Mouse (Mus musculus): ENCODE measurements at regions not wholly inside any gene's neighbourhood (a gene's known extent, or its start where the extent isn't known, plus 50 kb on each side); places are given as distances from the start of the nearest gene placed in this dataset.
A peak's percentile ranks its signal among the peaks of the same experiment; 100 is the strongest.

GRCm38 (mm10) chr9:35346378-35346777, 74.5 kb upstream of the Cdon start:
- no peak for ATAC-seq (ENCODE audit: insufficient number of reproducible peaks, low FRiP score, low TSS enrichment, low read depth)
- WGBS, result 41% methylated on average over 5 of the region's 5 CpGs
- Histone ChIP-seq H3K4me2 (ENCODE audit: low read depth, severe bottlenecking) (no peak overlapping the region), H3K4me1 (ENCODE audit: control insufficient read depth, insufficient read depth, low read length) (peaks cover 22% of the 10 kb centered on the region), H3K27me3 (ENCODE audit: control insufficient read depth, insufficient read depth, low read length) (no peaks in the 10 kb centered on the region), H3K9ac (ENCODE audit: low read length) (no peak overlapping the region), H3K9me3 (ENCODE audit: control insufficient read depth, low read length) (no peaks in the 10 kb centered on the region), H3K27ac (replicated peaks; ENCODE audit: low read depth, low read length) (no peak overlapping the region), H3K4me3 (ENCODE audit: low read depth, low read length) (no peak overlapping the region), H3K36me3 (ENCODE audit: control insufficient read depth, insufficient read depth, low read length) (no peaks in the 10 kb centered on the region)
- no peak for DNase-seq (ENCODE audit: low spot score)

GRCm38 (mm10) chr9:35350046-35350552, 70.8 kb upstream of the Cdon start:
- no peak overlapping the region for H3K9ac ChIP-seq (ENCODE audit: low read length)
- no peaks in the 10 kb centered on the region for H3K9me3 ChIP-seq (ENCODE audit: control insufficient read depth, low read length)
- H3K36me3 ChIP-seq (ENCODE audit: control insufficient read depth, insufficient read depth, low read length), result no peaks in the 10 kb centered on the region
- DNase-seq (ENCODE audit: low spot score), result no peak
- no peak overlapping the region for H3K4me3 ChIP-seq (ENCODE audit: low read depth, low read length)
- no peak overlapping the region for H3K27ac ChIP-seq (replicated peaks; ENCODE audit: low read depth, low read length)
- H3K4me2 ChIP-seq (ENCODE audit: low read depth, severe bottlenecking), result no peak overlapping the region
- peaks cover 9% of the 10 kb centered on the region; the same call in 1 of the 2 replicates for H3K4me1 ChIP-seq (ENCODE audit: control insufficient read depth, insufficient read depth, low read length)
- no peaks in the 10 kb centered on the region for H3K27me3 ChIP-seq (ENCODE audit: control insufficient read depth, insufficient read depth, low read length)
- no peak for ATAC-seq (ENCODE audit: insufficient number of reproducible peaks, low FRiP score, low TSS enrichment, low read depth)
- WGBS, result 83% methylated on average over 2 of the region's 2 CpGs

DNA sequence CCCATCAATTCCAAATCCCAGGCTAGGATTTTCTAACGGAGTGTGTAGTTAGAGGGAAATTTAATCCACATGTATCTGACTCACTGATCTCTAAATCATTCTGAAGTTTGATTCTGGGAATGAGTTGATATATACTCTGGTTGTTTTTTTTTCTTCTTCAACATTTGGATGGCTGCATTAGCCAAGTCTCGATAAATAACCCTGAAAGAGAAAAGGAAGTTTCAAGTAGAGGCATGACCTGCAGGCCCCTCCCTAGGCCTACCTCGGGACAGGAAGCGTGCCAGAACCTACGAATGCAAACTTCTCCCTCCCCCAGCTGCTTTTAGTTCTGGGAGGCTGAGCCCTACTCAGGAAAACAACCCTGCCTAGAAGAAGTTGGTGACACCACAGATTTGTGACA, 69.4 kb upstream of the Cdon start:
- H3K4me1 ChIP-seq (ENCODE audit: control insufficient read depth, insufficient read depth, low read length), result peaks cover 7% of the 10 kb centered on the region; the same call in 1 of the 2 replicates
- H3K4me2 ChIP-seq (ENCODE audit: low read depth, severe bottlenecking), result no peak overlapping the region
- no peak overlapping the region for H3K9ac ChIP-seq (ENCODE audit: low read length)
- no peak for ATAC-seq (ENCODE audit: insufficient number of reproducible peaks, low FRiP score, low TSS enrichment, low read depth)
- H3K27me3 ChIP-seq (ENCODE audit: control insufficient read depth, insufficient read depth, low read length), result no peaks in the 10 kb centered on the region
- H3K36me3 ChIP-seq (ENCODE audit: control insufficient read depth, insufficient read depth, low read length), result no peaks in the 10 kb centered on the region
- H3K4me3 ChIP-seq (ENCODE audit: low read depth, low read length), result no peak overlapping the region
- no peaks in the 10 kb centered on the region for H3K9me3 ChIP-seq (ENCODE audit: control insufficient read depth, low read length)
- no peak overlapping the region for H3K27ac ChIP-seq (replicated peaks; ENCODE audit: low read depth, low read length)
- 50% methylated on average over 5 of the region's 5 CpGs for WGBS
- no peak for DNase-seq (ENCODE audit: low spot score)

GRCm38 (mm10) chr9:35354652-35355130, 66.2 kb upstream of the Cdon start:
- WGBS, result 48% methylated on average over 7 of the region's 7 CpGs
- H3K27me3 ChIP-seq (ENCODE audit: control insufficient read depth, insufficient read depth, low read length), result no peaks in the 10 kb centered on the region
- no peak overlapping the region for H3K4me2 ChIP-seq (ENCODE audit: low read depth, severe bottlenecking)

GRCm38 (mm10) chr9:35359699-35360098, 61.2 kb upstream of the Cdon start:
- Histone ChIP-seq H3K9me3 (ENCODE audit: control insufficient read depth, low read length) (no peaks in the 10 kb centered on the region), H3K4me1 (ENCODE audit: control insufficient read depth, insufficient read depth, low read length) (peaks cover 58% of the 10 kb centered on the region), H3K4me2 (ENCODE audit: low read depth, severe bottlenecking) (no peak overlapping the region), H3K27ac (replicated peaks; ENCODE audit: low read depth, low read length) (0 out of 2 replicates have a peak overlapping the region, but pooled peaks have one; percentile 74), H3K27me3 (ENCODE audit: control insufficient read depth, insufficient read depth, low read length) (no peaks in the 10 kb centered on the region), H3K9ac (ENCODE audit: low read length) (no peak overlapping the region), H3K36me3 (ENCODE audit: control insufficient read depth, insufficient read depth, low read length) (no peaks in the 10 kb centered on the region), H3K4me3 (ENCODE audit: low read depth, low read length) (no peak overlapping the region)
- DNase-seq (ENCODE audit: low spot score) (no peak), ATAC-seq (ENCODE audit: insufficient number of reproducible peaks, low FRiP score, low TSS enrichment, low read depth) (no peak)
- WGBS, result 32% methylated on average over 6 of the region's 6 CpGs

More at GRCm38 (mm10) chr9:35354652-35355130, 66.2 kb upstream of the Cdon start:
- ATAC-seq (ENCODE audit: insufficient number of reproducible peaks, low FRiP score, low TSS enrichment, low read depth) (peak; percentile 86), DNase-seq (ENCODE audit: low spot score) (peak; percentile 76)
- Histone ChIP-seq H3K9me3 (ENCODE audit: control insufficient read depth, low read length) (no peaks in the 10 kb centered on the region), H3K27ac (replicated peaks; ENCODE audit: low read depth, low read length) (peak overlapping the region; percentile 22), H3K4me3 (ENCODE audit: low read depth, low read length) (no peak overlapping the region), H3K4me1 (ENCODE audit: control insufficient read depth, insufficient read depth, low read length) (peaks cover 10% of the 10 kb centered on the region), H3K9ac (ENCODE audit: low read length) (no peak overlapping the region), H3K36me3 (ENCODE audit: control insufficient read depth, insufficient read depth, low read length) (no peaks in the 10 kb centered on the region)

DNA sequence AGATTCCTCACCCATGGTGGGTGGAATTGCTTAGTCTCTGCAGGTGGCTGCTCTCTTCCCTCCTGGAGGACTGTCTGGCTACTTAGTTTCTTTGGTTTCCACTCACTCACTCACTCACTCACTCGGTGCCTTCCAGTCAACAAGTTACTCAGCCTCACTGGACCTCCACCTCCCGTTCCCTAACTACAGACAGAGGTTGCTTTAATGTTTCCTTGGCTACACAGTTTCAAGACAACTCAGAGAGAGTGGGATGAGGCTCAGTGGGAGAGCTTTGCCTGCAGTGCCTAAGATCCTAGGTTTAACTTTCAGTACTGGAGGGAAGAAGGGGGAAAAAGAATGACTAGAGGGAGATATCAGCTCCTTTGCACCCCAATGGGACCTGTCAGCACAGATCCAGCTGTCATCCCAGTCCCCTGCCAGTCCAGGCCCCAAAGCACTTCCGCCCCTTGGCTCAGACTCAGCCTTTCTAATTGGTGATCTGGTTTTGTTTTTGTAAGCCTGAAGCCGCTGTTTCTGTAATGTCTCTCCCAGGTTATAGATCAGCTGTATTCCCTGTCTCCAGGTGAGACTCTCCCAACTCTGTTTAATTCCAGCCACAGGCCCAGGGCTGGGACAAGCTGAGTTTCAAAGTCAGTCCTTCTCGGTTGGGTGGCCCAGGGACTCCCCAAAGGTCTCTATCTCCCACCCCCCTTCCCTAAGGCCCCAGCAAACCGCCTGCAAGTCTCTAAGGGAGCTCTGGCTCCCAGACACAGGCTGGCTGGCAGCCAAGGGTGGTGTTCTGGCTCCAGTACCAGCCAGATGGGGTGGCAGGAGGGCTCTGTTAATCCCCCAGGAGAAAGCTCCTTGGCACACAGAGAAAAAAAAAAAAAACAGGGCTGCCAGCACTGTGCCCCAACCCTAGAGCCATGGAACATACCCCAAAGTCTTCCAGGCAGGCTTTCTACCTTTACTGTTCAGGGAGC, 60.5 kb upstream of the Cdon start:
- WGBS, result 17% methylated on average over 6 of the region's 6 CpGs
- Histone ChIP-seq H3K9ac (ENCODE audit: low read length) (no peak overlapping the region), H3K4me2 (ENCODE audit: low read depth, severe bottlenecking) (no peak overlapping the region), H3K9me3 (ENCODE audit: control insufficient read depth, low read length) (no peaks in the 10 kb centered on the region), H3K27me3 (ENCODE audit: control insufficient read depth, insufficient read depth, low read length) (no peaks in the 10 kb centered on the region), H3K4me3 (ENCODE audit: low read depth, low read length) (no peak overlapping the region), H3K36me3 (ENCODE audit: control insufficient read depth, insufficient read depth, low read length) (no peaks in the 10 kb centered on the region), H3K27ac (replicated peaks; ENCODE audit: low read depth, low read length) (peak overlapping the region; percentile 74), H3K4me1 (ENCODE audit: control insufficient read depth, insufficient read depth, low read length) (peaks cover 54% of the 10 kb centered on the region)
- ATAC-seq (ENCODE audit: insufficient number of reproducible peaks, low FRiP score, low TSS enrichment, low read depth), result peak; percentile 12; the same call in 1 of the 2 replicates
- no peak for DNase-seq (ENCODE audit: low spot score)

DNA sequence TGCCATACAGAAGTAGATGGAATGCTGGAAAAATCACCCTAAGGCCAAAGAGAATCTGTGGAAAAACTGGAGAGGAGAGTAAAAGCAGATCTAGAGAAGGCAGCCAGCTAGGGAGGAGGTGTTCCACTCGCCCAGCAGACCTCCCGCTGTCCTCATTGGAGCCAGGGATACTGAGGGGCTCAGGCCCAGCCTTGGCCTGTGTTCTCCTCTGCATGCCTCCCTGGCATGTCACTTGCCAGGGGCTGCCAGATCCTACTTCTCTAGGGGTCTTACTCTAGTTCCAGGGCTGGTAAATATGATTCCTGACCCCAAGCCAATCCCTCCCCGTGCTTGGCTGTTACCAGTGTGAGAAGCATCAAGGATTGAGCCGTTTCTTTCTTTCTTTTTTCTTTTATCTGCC, 59.5 kb upstream of the Cdon start:
- Histone ChIP-seq H3K4me1 (ENCODE audit: control insufficient read depth, insufficient read depth, low read length) (peaks cover 54% of the 10 kb centered on the region), H3K27ac (replicated peaks; ENCODE audit: low read depth, low read length) (peak overlapping the region; percentile 74), H3K4me3 (ENCODE audit: low read depth, low read length) (no peak overlapping the region), H3K36me3 (ENCODE audit: control insufficient read depth, insufficient read depth, low read length) (no peaks in the 10 kb centered on the region), H3K4me2 (ENCODE audit: low read depth, severe bottlenecking) (no peak overlapping the region; the same call in 1 of the 2 replicates), H3K9ac (ENCODE audit: low read length) (peak overlapping the region; percentile 2; the same call in 1 of the 2 replicates), H3K9me3 (ENCODE audit: control insufficient read depth, low read length) (no peaks in the 10 kb centered on the region), H3K27me3 (ENCODE audit: control insufficient read depth, insufficient read depth, low read length) (no peaks in the 10 kb centered on the region)
- ATAC-seq (ENCODE audit: insufficient number of reproducible peaks, low FRiP score, low TSS enrichment, low read depth) (no peak), DNase-seq (ENCODE audit: low spot score) (no peak)
- 35% methylated on average over 4 of the region's 4 CpGs for WGBS

DNA sequence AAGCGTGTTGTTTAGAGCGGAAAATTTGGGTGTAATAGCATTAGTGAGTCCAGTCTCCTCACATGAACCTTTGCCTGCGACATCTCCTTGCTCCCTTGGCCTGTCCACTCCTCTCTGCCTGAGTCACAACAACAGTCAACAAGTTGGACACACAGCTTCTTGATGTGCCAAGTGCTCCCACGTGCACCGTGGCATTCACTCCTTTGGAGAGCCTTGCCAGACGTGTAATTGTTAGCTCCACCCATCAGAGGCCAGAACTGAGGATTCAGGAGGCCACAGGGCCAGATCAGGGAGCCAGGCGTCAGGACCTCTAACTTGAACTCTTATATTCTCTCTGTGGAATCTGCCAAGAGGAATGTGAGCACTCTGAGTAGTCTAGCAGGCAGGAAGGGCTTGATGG, 58.7 kb upstream of the Cdon start:
- H3K4me2 ChIP-seq (ENCODE audit: low read depth, severe bottlenecking), result no peak overlapping the region
- WGBS, result 51% methylated on average over 7 of the region's 7 CpGs
- no peak overlapping the region for H3K4me3 ChIP-seq (ENCODE audit: low read depth, low read length)
- no peaks in the 10 kb centered on the region for H3K27me3 ChIP-seq (ENCODE audit: control insufficient read depth, insufficient read depth, low read length)
- no peaks in the 10 kb centered on the region for H3K9me3 ChIP-seq (ENCODE audit: control insufficient read depth, low read length)
- no peaks in the 10 kb centered on the region for H3K36me3 ChIP-seq (ENCODE audit: control insufficient read depth, insufficient read depth, low read length)
- DNase-seq (ENCODE audit: low spot score) (no peak), ATAC-seq (ENCODE audit: insufficient number of reproducible peaks, low FRiP score, low TSS enrichment, low read depth) (no peak)
- H3K27ac ChIP-seq (replicated peaks; ENCODE audit: low read depth, low read length), result peak overlapping the region; percentile 88; the same call in 1 of the 2 replicates
- H3K9ac ChIP-seq (ENCODE audit: low read length), result no peak overlapping the region; the same call in 1 of the 2 replicates
- H3K4me1 ChIP-seq (ENCODE audit: control insufficient read depth, insufficient read depth, low read length), result peaks cover 54% of the 10 kb centered on the region

All from limb, embryonic 11.5 days (tissue).